Mouse (Mus musculus) ES-E14 (cell line): Measurements from ENCODE around the gene Cfap70.

Experiments
- HCFC1 ChIP-seq: IDR thresholded peaks from 2 replicates; pipeline ENCODE4 v1.6.1; 2012; ENCODE audit warnings: low read length, inconsistent platforms, borderline replicate concordance; ENCODE audit not compliant: insufficient read depth
- MAFK ChIP-seq: IDR thresholded peaks from 2 replicates; pipeline ENCODE4 v1.6.1; 2014; ENCODE audit warnings: mild to moderate bottlenecking, low read depth, low read length, inconsistent platforms; ENCODE audit not compliant: insufficient read depth

DNA sequence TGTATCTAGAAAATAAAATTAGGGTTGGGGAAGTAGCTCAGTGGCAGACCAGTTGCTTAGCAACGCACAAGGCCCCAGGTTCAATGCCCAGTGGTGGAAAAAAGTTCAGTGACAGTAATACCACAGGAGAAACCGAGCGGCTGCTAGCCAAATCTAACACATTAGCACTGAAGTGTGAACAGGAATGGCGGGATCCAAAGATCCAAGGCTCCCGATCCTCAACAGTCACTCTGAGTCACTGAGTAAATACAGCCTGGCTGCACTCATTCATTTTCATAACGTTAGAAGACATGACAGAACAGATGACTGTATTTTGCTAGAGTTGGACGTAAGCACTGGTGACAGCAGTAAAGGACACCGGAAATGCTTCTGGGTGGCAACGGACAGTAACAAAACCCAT lies 106.1 kb downstream of the Cfap70 start:
- TF ChIP-seq MAFK (no peak), HCFC1 (no peak)
